Mouse (Mus musculus): Measurements from ENCODE around the gene Cd68. TPM values are rescaled to one million over a fixed set of nuclear protein-coding genes. Genes with fewer than 3 reads are reported as not detected.
"Not testable (repeated sequence)": the region's sequence is repeated elsewhere in the genome, so short reads cannot be mapped to it uniquely, and the experiment has no call there.

The Cd68 gene
- polyA plus RNA-seq, 1 experiment from 2014 or later: 5.5 TPM

DNA sequence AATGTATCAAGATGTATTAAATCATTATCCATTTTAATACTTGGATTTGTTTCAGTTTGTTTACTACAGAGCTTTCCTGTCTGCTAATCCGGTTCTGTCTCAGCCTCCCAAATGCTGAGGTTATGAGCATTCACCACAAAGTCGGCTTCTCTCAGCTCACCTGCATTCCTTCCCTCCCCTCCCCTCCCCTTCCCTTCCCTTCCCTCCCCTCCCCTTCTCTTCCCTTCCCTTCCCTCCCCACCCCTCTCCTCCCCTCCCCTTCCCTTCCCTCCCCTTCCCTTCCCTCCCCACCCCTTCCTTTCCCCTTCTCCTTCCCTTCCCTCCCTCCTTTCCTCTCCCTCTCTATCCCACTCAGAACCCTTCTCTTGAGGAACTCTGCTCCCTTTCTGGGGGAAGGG is 38.7 kb upstream of the Cd68 start:
- Histone ChIP-seq H3K36me3 (replicated peaks) (no peaks in the 10 kb centered on the region), H3K9me3 (no peaks in the 10 kb centered on the region), H3K4me3 (no peak overlapping the region), H3K4me1 (peaks cover 13% of the 10 kb centered on the region), H3K27ac (no peak overlapping the region), H3K27me3 (ENCODE audit: poor library complexity, severe bottlenecking) (no peaks in the 10 kb centered on the region)
- WGBS: 58% methylated on average over 2 of the region's 2 CpGs
- DNase-seq (ENCODE audit: extremely low spot score, low spot score): no peak

DNA sequence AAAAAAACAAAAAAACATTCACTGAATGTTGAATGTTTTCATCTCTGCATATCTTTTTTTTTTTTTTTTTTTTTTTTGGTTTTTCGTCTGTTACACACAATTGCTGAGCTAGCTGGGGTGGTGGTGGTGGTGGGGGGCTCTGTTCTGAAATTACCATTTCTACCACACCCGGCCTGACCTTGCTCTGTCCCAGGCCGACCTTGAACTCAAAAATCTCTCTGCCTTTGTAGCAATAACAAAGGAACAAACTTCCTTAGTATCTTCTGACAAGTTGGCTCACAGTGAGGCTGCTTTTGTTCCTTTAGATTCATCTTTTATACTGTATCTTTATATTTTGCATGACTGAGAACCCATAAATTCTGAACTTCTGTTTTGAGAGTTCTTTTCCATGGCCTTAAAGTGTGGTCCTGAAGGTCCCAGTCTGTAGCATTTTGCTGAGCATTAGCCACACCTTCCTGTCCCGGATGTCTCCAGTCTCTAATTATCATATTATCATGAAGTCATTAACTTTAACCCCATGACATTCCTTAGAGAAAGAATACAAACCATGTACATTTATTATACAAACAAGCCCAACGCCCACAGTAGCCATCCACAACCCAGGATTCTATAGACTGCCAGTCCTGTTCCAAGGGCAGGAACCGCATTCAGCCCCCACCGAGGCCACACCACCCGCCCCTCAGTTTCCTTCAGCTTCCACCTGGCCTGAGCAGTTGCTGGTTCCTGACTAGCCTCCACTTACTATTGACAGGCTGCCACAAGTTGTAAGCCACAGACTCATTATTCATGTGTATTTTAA is 38.1 kb upstream of the Cd68 start:
- no peaks in the 10 kb centered on the region for H3K27me3 ChIP-seq (ENCODE audit: poor library complexity, severe bottlenecking)
- H3K36me3 ChIP-seq (replicated peaks): no peaks in the 10 kb centered on the region
- no peak overlapping the region for H3K27ac ChIP-seq
- H3K9me3 ChIP-seq: no peaks in the 10 kb centered on the region
- WGBS: 75% methylated on average over 8 of the region's 8 CpGs
- H3K4me1 ChIP-seq: 0 out of 2 replicates have a peak, but pooled peaks cover 7% of the 10 kb centered on the region
- no peak for DNase-seq (ENCODE audit: extremely low spot score, low spot score)
- no peak overlapping the region for H3K4me3 ChIP-seq

DNA sequence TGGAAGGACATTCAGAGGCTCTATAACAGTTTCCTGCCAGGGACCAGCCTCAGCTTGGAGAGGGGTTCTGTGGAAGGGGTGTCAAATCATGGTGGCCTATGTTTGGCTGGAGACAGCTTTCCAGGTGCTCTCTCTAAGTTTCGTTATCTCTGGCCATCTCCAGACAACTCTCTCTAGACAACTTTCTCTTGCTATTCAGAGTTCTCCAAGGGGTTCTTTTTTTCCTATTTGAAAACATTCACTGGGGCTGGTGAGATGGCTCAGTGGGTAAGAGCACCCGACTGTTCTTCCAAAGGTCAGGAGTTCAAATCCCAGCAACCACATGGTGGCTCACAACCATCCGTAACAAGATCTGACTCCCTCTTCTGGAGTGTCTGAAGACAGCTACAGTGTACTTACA is 37.4 kb upstream of the Cd68 start:
- WGBS: 78% methylated on average over 3 of the region's 3 CpGs
- H3K4me3 ChIP-seq; H3K36me3 ChIP-seq (replicated peaks); DNase-seq (ENCODE audit: extremely low spot score, low spot score); H3K4me1 ChIP-seq; H3K27ac ChIP-seq; H3K9me3 ChIP-seq; H3K27me3 ChIP-seq (ENCODE audit: poor library complexity, severe bottlenecking): not testable (repeated sequence)

- 95% methylated on average over 10 of the region's 10 CpGs for WGBS
Observed at GRCm38 (mm10) chr11:69702886-69703285, 36.9 kb upstream of the Cd68 start.

GRCm38 (mm10) chr11:69699595-69699994 is 33.6 kb upstream of the Cd68 start:
- Histone ChIP-seq H3K4me1 (peaks cover 15% of the 10 kb centered on the region), H3K27me3 (ENCODE audit: poor library complexity, severe bottlenecking) (peaks cover 10% of the 10 kb centered on the region; the same call in 1 of the 2 replicates), H3K4me3 (no peak overlapping the region), H3K27ac (no peak overlapping the region), H3K9me3 (no peaks in the 10 kb centered on the region), H3K36me3 (replicated peaks) (no peaks in the 10 kb centered on the region)
- DNase-seq (ENCODE audit: extremely low spot score, low spot score): no peak
- 79% methylated on average over 1 of the region's 1 CpGs for whole genome bisulfite sequencing

More at GRCm38 (mm10) chr11:69702886-69703285, 36.9 kb upstream of the Cd68 start:
- H3K36me3 ChIP-seq (replicated peaks); H3K4me3 ChIP-seq; H3K9me3 ChIP-seq; H3K4me1 ChIP-seq; H3K27me3 ChIP-seq (ENCODE audit: poor library complexity, severe bottlenecking); H3K27ac ChIP-seq; DNase-seq (ENCODE audit: extremely low spot score, low spot score): not testable (repeated sequence)

- no peaks in the 10 kb centered on the region for H3K36me3 ChIP-seq (replicated peaks)
- H3K27ac ChIP-seq: no peak overlapping the region
- WGBS: 74% methylated on average over 5 of the region's 5 CpGs
- no peaks in the 10 kb centered on the region for H3K9me3 ChIP-seq
- H3K27me3 ChIP-seq (ENCODE audit: poor library complexity, severe bottlenecking): peaks cover 11% of the 10 kb centered on the region; the same call in 1 of the 2 replicates
- peaks cover 16% of the 10 kb centered on the region for H3K4me1 ChIP-seq
- H3K4me3 ChIP-seq: no peak overlapping the region
- DNase-seq (ENCODE audit: extremely low spot score, low spot score): no peak
Observed at GRCm38 (mm10) chr11:69698574-69698973, 32.6 kb upstream of the Cd68 start.

GRCm38 (mm10) chr11:69697396-69697795 is 31.4 kb upstream of the Cd68 start:
- no peak overlapping the region for H3K4me3 ChIP-seq
- 85% methylated on average over 3 of the region's 3 CpGs for WGBS

GRCm38 (mm10) chr11:69695361-69696181 is 29.6 kb upstream of the Cd68 start, which contains the start of the genes Tnfsf12 and Tnfsfm13:
Gene Tnfsf12 (minus strand): TSS chr11:69695849.
Gene Tnfsfm13 (minus strand): TSS chr11:69696098.
- Histone ChIP-seq H3K36me3 (replicated peaks) (no peaks in the 10 kb centered on the region), H3K27me3 (ENCODE audit: poor library complexity, severe bottlenecking) (peaks cover 11% of the 10 kb centered on the region; the same call in 1 of the 2 replicates), H3K4me3 (peak within 1 kb of the TSS; percentile 62), H3K4me1 (peaks cover 19% of the 10 kb centered on the region), H3K27ac (peak within 1 kb of the TSS; percentile 87), H3K9me3 (no peaks in the 10 kb centered on the region)
- 2% methylated on average over 40 of the region's 41 CpGs for WGBS
- peak; percentile 47 for DNase-seq (ENCODE audit: extremely low spot score, low spot score)

More at GRCm38 (mm10) chr11:69697396-69697795, 31.4 kb upstream of the Cd68 start:
- Histone ChIP-seq H3K4me1 (peaks cover 19% of the 10 kb centered on the region), H3K9me3 (no peaks in the 10 kb centered on the region), H3K36me3 (replicated peaks) (no peaks in the 10 kb centered on the region), H3K27me3 (ENCODE audit: poor library complexity, severe bottlenecking) (peaks cover 11% of the 10 kb centered on the region; the same call in 1 of the 2 replicates), H3K27ac (no peak overlapping the region)
- DNase-seq (ENCODE audit: extremely low spot score, low spot score): no peak

GRCm38 (mm10) chr11:69695046-69695360 is 29.1 kb upstream of the Cd68 start:
- DNase-seq (ENCODE audit: extremely low spot score, low spot score): no peak
- H3K27me3 ChIP-seq (ENCODE audit: poor library complexity, severe bottlenecking): peaks cover 11% of the 10 kb centered on the region; the same call in 1 of the 2 replicates
- H3K4me1 ChIP-seq: peaks cover 19% of the 10 kb centered on the region
- 24% methylated on average over 6 of the region's 6 CpGs for WGBS
- peak overlapping the region; percentile 87 for H3K27ac ChIP-seq
- no peaks in the 10 kb centered on the region for H3K9me3 ChIP-seq
- no peaks in the 10 kb centered on the region for H3K36me3 ChIP-seq (replicated peaks)
- peak overlapping the region; percentile 62 for H3K4me3 ChIP-seq

DNA sequence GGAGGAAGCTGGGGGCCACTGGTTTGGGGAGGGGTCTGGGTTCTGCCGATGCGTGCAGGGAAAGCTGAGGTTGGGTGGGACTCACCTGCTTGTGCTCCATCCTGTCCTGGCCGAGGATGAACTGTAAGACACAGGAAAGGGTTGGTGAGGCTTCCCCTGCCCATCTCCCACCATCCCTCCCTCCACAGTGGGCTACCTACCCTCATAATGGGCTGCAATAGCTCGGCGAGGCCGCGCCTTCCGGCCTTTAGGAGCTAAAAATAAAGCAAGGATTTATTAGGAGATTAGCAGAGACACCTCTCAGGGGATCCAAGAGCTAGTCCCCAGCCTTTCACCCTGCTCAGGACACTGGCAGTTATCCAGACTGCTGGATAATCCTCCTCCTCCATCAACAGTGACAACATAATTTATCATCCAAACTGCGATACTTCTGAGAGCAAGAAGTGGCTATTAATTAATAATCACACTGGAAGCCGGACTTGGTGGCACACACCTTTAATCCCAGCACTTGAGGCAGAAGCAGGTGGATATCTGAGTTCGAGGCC is 27.5 kb upstream of the Cd68 start:
- H3K4me3 ChIP-seq: no peak overlapping the region
- no peak overlapping the region for H3K27ac ChIP-seq
- H3K4me1 ChIP-seq: peaks cover 19% of the 10 kb centered on the region
- H3K36me3 ChIP-seq (replicated peaks): no peaks in the 10 kb centered on the region
- no peaks in the 10 kb centered on the region for H3K9me3 ChIP-seq
- peaks cover 11% of the 10 kb centered on the region; the same call in 1 of the 2 replicates for H3K27me3 ChIP-seq (ENCODE audit: poor library complexity, severe bottlenecking)
- DNase-seq (ENCODE audit: extremely low spot score, low spot score): no peak
- 67% methylated on average over 11 of the region's 11 CpGs for WGBS

DNA sequence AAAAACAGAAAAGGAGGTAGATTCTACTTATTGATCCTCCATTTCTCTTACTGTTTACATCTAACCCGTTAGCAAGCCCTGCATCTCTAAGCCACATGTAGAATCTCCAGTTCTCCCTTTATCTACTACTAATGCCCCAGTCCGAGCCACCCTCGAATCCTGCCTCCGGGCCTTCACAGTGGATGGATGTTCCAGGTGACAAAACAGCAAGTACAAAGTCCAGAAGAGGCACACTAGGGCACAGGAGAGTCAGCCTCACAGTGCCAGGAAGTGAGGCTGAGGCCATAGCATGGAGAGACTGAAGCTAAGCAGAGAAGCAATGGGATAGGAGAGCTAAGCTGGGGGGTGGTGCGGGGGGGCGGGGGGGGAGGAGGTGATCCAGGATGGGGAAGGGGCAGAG is 26.9 kb upstream of the Cd68 start:
- H3K27me3 ChIP-seq (ENCODE audit: poor library complexity, severe bottlenecking): peaks cover 11% of the 10 kb centered on the region; the same call in 1 of the 2 replicates
- 87% methylated on average over 6 of the region's 6 CpGs for WGBS
- no peak overlapping the region for H3K4me3 ChIP-seq
- DNase-seq (ENCODE audit: extremely low spot score, low spot score): no peak
- H3K27ac ChIP-seq: no peak overlapping the region
- peaks cover 19% of the 10 kb centered on the region for H3K4me1 ChIP-seq
- H3K9me3 ChIP-seq: no peaks in the 10 kb centered on the region
- no peaks in the 10 kb centered on the region for H3K36me3 ChIP-seq (replicated peaks)

DNA sequence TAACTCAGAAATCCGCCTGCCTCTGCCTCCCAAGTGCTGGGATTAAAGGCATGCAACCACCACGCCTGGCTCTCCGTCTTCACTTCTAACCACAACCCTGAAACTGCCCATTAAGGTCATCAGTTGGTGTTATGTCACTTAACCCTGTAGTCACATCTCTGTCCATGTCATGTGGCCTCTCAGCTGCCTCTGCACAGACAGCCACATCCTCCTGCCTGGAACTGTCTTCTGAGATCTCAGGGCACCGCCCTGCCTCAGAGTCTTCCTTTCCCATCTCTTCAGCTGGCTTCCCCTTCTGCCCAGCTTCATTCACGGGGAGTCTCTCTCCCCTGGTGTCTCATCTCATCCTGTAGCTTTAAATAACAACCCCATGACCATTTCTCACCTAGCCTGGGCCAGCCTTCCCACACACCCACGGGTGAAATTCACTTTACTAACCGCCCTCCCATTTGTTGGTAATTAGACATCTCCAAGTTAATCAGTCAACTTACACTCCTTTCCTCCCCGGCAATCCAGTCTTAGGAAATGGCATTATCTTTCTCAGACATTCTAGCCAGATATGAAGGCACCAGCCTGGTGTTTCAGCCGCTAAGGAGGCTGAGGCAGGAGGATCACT is 26.4 kb upstream of the Cd68 start:
- Histone ChIP-seq H3K36me3 (replicated peaks) (no peaks in the 10 kb centered on the region), H3K27ac (no peak overlapping the region), H3K4me3 (no peak overlapping the region), H3K9me3 (no peaks in the 10 kb centered on the region), H3K4me1 (peaks cover 19% of the 10 kb centered on the region), H3K27me3 (ENCODE audit: poor library complexity, severe bottlenecking) (peaks cover 11% of the 10 kb centered on the region; the same call in 1 of the 2 replicates)
- no peak for DNase-seq (ENCODE audit: extremely low spot score, low spot score)
- 86% methylated on average over 9 of the region's 9 CpGs for WGBS
